Mouse (Mus musculus): ENCODE data around the gene Sos1. TPM values are rescaled to one million over a fixed set of nuclear protein-coding genes. Genes with fewer than 3 reads are reported as not detected.

The Sos1 gene
- total RNA-seq, 2 experiments from 2014 or later, result 32.3 to 33.8 TPM

DNA sequence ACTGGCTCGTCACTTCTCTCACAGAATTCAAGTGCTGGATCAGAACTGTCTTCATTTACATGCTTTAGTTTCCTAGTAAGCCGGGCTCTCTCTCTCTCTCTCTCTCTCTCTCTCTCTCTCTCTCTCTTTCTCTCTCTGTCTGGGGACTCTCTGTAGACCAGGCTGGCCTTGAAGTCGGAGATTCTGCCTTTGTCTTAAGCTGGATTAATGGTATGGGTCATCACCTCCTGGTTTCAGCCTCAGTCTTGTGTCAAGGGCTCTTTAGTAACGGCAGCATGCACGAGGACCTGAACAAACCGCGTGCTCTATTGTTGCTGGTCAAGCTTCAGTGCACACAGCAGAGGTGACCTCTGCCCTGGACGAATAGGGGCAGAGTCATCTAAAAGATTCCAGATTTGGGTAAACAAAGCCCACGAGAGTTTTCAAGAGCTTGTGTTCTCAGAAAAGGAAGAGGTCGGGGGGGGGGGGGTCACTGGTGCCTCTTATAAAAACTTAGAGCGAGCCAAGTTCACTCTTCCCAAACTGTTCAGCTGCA is 133.6 kb downstream of the Sos1 start:
- intact Hi-C loops (cut with DNase I), result no loop called here
- no peak for DNase-seq (ENCODE audit: low spot score in 2 of 2)

DNA sequence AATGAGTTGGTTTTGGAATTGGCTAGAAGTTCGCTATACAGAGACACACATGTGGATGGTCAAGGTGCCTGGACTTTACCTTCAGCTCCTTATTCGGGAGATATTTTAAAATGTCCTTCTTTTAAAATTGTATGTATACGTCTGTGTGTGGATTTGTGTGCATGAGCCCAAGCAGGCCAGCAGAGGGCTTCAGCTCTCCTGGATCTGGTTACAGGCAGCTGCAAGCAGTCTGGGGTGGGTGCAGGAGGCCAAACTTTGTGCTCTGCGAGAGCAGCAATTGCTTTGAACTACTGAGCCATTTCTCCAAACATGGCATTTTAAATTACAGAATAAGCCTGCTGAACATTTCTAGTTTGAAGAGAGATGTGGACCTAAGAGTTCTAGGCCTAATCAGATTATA is 135.0 kb downstream of the Sos1 start:
- intact Hi-C loops (cut with DNase I), result no loop called here
- DNase-seq (ENCODE audit: low spot score in 2 of 2), result peak in 1 of 2 experiments; percentile 10

Other genes with a start within 250 kb of the Sos1 start
- gene Morn2, start 190.2 kb downstream of the Sos1 start, total RNA-seq (2021), result 10 to 100 TPM; 16.9 to 19.0 TPM
- gene Dhx57, start 190.0 kb downstream of the Sos1 start, total RNA-seq (2021), result 10 to 100 TPM; 47.8 to 53.9 TPM
- gene Arhgef33, start 173.0 kb downstream of the Sos1 start, total RNA-seq (2021), result 1 to 10 TPM; 2.7 to 2.9 TPM
- 1 to 10 TPM in 1 of 2 experiments, not detected in 1; 1.8 TPM for gene Gm10190, start 106.9 kb downstream of the Sos1 start, total RNA-seq (2021)
- gene Cdkl4, start 97.4 kb upstream of the Sos1 start, total RNA-seq (2021), result 10 to 100 TPM; 16.4 to 20.4 TPM
- 10 to 100 TPM; 62.2 to 64.8 TPM for gene Map4k3, start 248.0 kb upstream of the Sos1 start, total RNA-seq (2021)